Mouse (Mus musculus) midbrain, embryonic 10.5 days (tissue): Measurements from ENCODE around the gene Kifc5b. TPM values are rescaled to one million over a fixed set of nuclear protein-coding genes. Genes with fewer than 3 reads are reported as not detected.
"Not testable (repeated sequence)": the region's sequence is repeated elsewhere in the genome, so short reads cannot be mapped to it uniquely, and the experiment has no call there.

Experiments used
- DNase-seq: peaks from one replicate; pipeline ENCODE4 v3.0.0-alpha.2; 2017; ENCODE audit warnings: low spot score
- H3K27ac ChIP-seq: fragments of 300-500 bp; sonication (generic); replicated peaks from 2 replicates; pipeline ENCODE4 v1.5.1; 2016; ENCODE audit warnings: mild to moderate bottlenecking
- H3K27me3 ChIP-seq: fragments of 300-500 bp; sonication (generic); 2 replicates; pipeline ENCODE4 v1.6.1; 2016; ENCODE audit warnings: low read depth, mild to moderate bottlenecking; ENCODE audit not compliant: poor library complexity, severe bottlenecking
- H3K36me3 ChIP-seq: fragments of 300-500 bp; sonication (generic); 2 replicates; pipeline ENCODE4 v1.6.1; 2016; ENCODE audit warnings: mild to moderate bottlenecking, moderate library complexity
- H3K4me1 ChIP-seq: fragments of 300-500 bp; sonication (generic); 2 replicates; pipeline ENCODE4 v1.6.1; 2016
- H3K4me3 ChIP-seq: fragments of 300-500 bp; sonication (generic); 2 replicates; pipeline ENCODE4 v1.5.1; 2016; ENCODE audit warnings: mild to moderate bottlenecking, moderate library complexity
- H3K9me3 ChIP-seq: fragments of 300-500 bp; sonication (generic); replicated peaks from 2 replicates; pipeline ENCODE4 v1.6.1; 2016; ENCODE audit warnings: mild to moderate bottlenecking
- WGBS: fragments of 180-500 bp; shearing (Covaris S2); methylation state at CpG from one replicate; pipeline ENCODE4 v1.1.7; 2016; 5-methylcytosine and 5-hydroxymethylcytosine counted together
- microRNA-seq: library from miRNA; unstranded; fragments of <30 nt; microRNA quantifications from one replicate; pipeline ENCODE4, GENCODE M21; 2017
- polyA plus RNA-seq: library from polyadenylated mRNA; unstranded; fragments of >200 nt; fragmentation: Nextera tagmentation; extraction: Ambion mirVana; gene quantifications from 2 replicates; pipeline ENCODE4 v1.2.1, GENCODE M21; 2016

Gene Kifc5b
- polyA plus RNA-seq, 1 experiment from 2014 or later = 12.1 TPM

DNA sequence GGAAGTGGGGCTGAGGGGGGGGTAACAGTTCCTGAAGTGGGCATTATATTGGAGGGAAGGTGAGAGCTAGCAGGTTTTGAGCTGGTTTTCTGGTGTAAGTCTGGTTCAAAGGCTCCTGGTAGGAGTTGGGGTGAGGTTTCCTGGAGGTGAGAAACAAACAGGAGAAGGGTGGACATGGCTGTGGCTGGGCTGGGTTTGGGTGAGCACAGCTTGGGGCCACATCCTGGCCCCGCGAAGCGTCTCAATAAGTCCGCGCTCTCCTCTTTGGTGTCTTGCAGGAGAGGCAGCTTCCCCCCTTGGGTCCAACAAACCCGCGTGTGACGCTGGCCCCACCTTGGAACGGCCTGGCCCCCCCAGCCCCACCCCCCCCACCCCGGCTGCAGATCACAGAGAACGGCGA, 53.3 kb downstream of the Kifc5b start:
- H3K36me3 ChIP-seq = peaks cover 71% of the 10 kb centered on the region
- no peaks in the 10 kb centered on the region for H3K27me3 ChIP-seq
- 75% methylated on average over 12 of the region's 12 CpGs for WGBS
- no peaks in the 10 kb centered on the region for H3K9me3 ChIP-seq
- no peak overlapping the region for H3K27ac ChIP-seq
- H3K4me1 ChIP-seq = peaks cover 40% of the 10 kb centered on the region
- H3K4me3 ChIP-seq = no peak overlapping the region
- DNase-seq = no peak

- 71% methylated on average over 8 of the region's 8 CpGs for WGBS
- no peak for DNase-seq
- H3K4me3 ChIP-seq = peak overlapping the region; percentile 89
These were observed 54.5 kb downstream of the Kifc5b start for GRCm38 (mm10) chr17:26971247-26971905.

GRCm38 (mm10) chr17:26972107-26972506, 55.2 kb downstream of the Kifc5b start:
- H3K4me1 ChIP-seq = peaks cover 50% of the 10 kb centered on the region
- no peak for DNase-seq
- WGBS = 1% methylated on average over 3 of the region's 3 CpGs
- H3K4me3 ChIP-seq = peak overlapping the region; percentile 89
- peak overlapping the region; percentile 88 for H3K27ac ChIP-seq
- no peaks in the 10 kb centered on the region for H3K9me3 ChIP-seq
- H3K36me3 ChIP-seq = peaks cover 71% of the 10 kb centered on the region
- no peaks in the 10 kb centered on the region for H3K27me3 ChIP-seq

More at GRCm38 (mm10) chr17:26971247-26971905, 54.5 kb downstream of the Kifc5b start:
- Histone ChIP-seq H3K9me3 (no peaks in the 10 kb centered on the region), H3K27ac (0 out of 2 replicates have a peak overlapping the region, but pooled peaks have one; percentile 3), H3K27me3 (no peaks in the 10 kb centered on the region), H3K4me1 (peaks cover 50% of the 10 kb centered on the region), H3K36me3 (peaks cover 71% of the 10 kb centered on the region)

DNA sequence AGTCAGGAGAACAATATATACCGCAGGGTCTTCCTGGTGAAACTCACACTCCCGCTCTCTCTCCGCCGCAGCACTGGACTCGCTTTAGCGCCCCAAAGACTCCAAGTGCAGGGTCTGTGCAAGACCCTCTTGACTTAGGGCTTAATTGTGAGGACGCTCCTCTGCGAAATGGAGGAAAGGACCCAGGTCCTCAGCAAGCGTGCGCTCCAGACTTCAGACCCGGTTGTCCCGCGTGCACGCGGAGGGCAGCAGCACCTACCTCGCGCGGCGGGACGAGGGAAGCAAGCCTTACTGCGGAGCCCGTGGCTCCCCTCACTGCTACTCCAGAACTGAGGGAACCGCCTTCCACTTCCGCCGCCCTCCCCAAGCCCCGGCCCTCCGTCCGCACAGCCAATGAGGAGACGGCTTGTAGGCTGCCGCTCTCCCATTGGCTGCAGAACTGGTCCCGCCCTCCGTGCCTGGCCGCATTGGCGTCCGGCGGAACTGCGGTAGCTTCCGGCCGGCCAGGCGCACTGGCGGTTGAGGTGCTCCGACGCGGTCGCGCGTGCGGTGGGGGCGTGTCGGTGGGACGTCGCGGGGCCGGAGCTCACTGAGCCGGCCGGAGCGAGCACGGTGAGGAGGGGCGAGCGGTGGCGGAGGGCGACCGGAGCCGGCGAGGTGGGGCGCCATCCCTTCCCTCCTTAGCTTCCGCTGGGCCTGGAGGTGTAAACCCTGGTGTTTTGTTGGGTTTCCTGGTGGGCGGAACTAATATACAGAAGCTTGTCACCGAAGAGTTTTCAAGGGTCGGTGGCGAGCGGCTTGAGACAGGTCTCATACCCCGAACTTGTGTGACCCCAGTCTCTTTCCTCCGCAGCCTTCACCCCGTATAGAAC, 56.0 kb downstream of the Kifc5b start, which contains the start of gene Zbtb9:
Gene Zbtb9, plus strand, starts transcription at position 465 of the 872 bp plus-strand sequence.
- H3K9me3 ChIP-seq = no peaks in the 10 kb centered on the region
- peaks cover 50% of the 10 kb centered on the region for H3K4me1 ChIP-seq
- no peaks in the 10 kb centered on the region for H3K27me3 ChIP-seq
- H3K4me3 ChIP-seq = peak within 1 kb of the TSS; percentile 89
- H3K36me3 ChIP-seq = peaks cover 71% of the 10 kb centered on the region
- under 1% methylated on average over 75 of the region's 75 CpGs for WGBS
- peak; percentile 96 for DNase-seq
- peak within 1 kb of the TSS; percentile 88 for H3K27ac ChIP-seq

GRCm38 (mm10) chr17:26974547-26974946, 57.7 kb downstream of the Kifc5b start:
- H3K27me3 ChIP-seq = no peaks in the 10 kb centered on the region
- peak overlapping the region; percentile 89 for H3K4me3 ChIP-seq
- DNase-seq = no peak
- H3K36me3 ChIP-seq = peaks cover 73% of the 10 kb centered on the region
- H3K4me1 ChIP-seq = peaks cover 50% of the 10 kb centered on the region
- no peak overlapping the region for H3K27ac ChIP-seq
- no peaks in the 10 kb centered on the region for H3K9me3 ChIP-seq
- 93% methylated on average over 15 of the region's 15 CpGs for WGBS

DNA sequence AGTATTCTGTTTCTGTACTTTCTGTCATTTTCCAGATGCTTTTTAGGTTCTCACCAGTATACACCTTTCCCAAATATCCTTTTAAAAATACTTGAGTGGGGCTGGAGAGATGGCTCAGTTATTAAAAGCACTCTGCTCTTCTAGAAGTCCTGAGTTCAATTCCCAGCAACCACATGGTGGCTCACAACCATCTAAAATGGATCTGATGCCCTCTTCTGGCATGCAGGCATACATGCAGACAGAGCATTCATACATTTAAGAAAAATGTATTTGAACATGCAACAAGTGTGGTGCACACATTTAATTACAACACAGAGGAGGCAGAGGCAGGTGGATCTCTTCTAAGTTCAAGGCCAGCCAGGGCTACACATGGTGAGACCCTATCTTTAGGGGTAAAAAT, 58.5 kb downstream of the Kifc5b start:
- no peak overlapping the region for H3K27ac ChIP-seq
- no peaks in the 10 kb centered on the region for H3K9me3 ChIP-seq
- no peak overlapping the region for H3K4me3 ChIP-seq
- no peak for DNase-seq
- no peaks in the 10 kb centered on the region for H3K27me3 ChIP-seq
- peaks cover 74% of the 10 kb centered on the region for H3K36me3 ChIP-seq
- peaks cover 50% of the 10 kb centered on the region for H3K4me1 ChIP-seq

DNA sequence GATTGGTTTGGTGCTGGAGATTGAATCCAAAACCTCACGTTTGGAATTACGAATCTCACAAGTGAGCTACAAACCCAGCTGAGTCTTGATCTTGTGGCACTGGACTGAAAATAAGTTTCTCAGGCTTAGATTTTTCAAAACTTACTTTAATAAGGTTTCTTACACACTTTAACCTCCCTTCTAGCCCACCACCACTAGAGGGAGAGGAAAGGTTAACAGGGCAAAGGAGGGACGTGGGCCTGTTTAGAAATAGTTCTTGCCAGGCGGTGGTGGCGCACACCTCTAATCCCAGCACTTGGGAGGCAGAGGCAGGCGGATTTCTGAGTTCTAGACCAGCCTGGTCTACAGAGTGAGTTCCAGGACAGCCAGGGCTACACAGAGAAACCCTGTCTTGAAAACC, 60.5 kb downstream of the Kifc5b start:
- DNase-seq, H3K9me3 ChIP-seq: not testable (repeated sequence)

DNA sequence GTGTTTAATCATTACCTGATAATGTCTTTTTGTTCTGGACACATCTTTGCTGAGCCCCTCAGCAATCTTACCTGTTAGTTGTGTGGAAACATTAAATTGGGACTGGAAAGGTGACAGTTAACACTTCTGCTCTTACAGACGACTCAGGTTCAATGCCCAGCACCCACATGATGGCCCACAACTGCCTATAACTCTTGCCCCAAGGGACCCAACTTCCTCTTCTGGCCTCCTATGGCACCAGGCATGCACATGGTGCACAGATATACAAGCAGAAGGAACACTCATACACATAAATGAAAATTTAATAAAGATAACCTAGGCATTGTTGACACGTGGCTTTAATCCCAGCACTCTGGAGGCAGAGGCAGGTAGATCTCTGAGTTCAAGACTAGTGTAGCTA, 62.5 kb downstream of the Kifc5b start:
- Histone ChIP-seq H3K4me3 (no peak overlapping the region), H3K9me3 (no peaks in the 10 kb centered on the region), H3K36me3 (peaks cover 67% of the 10 kb centered on the region), H3K27me3 (no peaks in the 10 kb centered on the region), H3K4me1 (peaks cover 18% of the 10 kb centered on the region), H3K27ac (no peak overlapping the region)
- 89% methylated on average over 2 of the region's 2 CpGs for WGBS
- no peak for DNase-seq

More for the DNA sequence above, 60.5 kb downstream of the Kifc5b start:
- not testable (repeated sequence) for H3K27me3 ChIP-seq, H3K4me3 ChIP-seq, H3K27ac ChIP-seq
- Histone ChIP-seq H3K36me3 (peaks cover 70% of the 10 kb centered on the region), H3K4me1 (peaks cover 31% of the 10 kb centered on the region)
- 92% methylated on average over 6 of the region's 6 CpGs for WGBS

DNA sequence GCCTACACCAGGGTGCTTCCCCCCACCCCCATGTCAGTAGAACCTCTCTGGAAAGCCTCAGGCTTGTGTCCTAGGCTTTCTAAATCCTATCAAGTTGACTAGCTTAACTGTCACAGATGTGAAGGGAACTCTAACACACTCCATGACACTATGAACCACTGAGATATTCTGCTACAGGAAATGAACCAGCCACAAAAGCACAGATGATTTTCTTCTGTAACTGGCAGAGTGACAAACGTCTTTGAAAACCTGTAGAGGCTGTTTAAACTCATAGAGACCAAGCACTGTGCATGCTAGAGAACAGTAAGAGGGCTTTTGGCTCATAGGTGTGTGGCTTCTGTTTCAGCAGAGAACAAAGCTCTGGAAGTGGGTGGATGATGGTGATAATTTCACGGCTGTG, 64.2 kb downstream of the Kifc5b start:
- 85% methylated on average over 2 of the region's 2 CpGs for WGBS
- no peak for DNase-seq
- H3K9me3 ChIP-seq = no peaks in the 10 kb centered on the region
- H3K4me1 ChIP-seq = peaks cover 3% of the 10 kb centered on the region
- peaks cover 51% of the 10 kb centered on the region for H3K36me3 ChIP-seq
- H3K27ac ChIP-seq = no peak overlapping the region
- H3K4me3 ChIP-seq = no peak overlapping the region
- H3K27me3 ChIP-seq = no peaks in the 10 kb centered on the region

Small RNA genes within 50 kb of the gene (microRNA-seq; reads per million reads assigned to microRNA genes)
- gene Gm27775 (not detected), gene Mir3083 (not detected), gene Mir6968 (not detected)

Other genes starting within 250 kb of the Kifc5b start
- 3.5 and 3.8 TPM in 2 replicates for gene Crebrf, start 201.4 kb upstream of the Kifc5b start, polyA plus RNA-seq
- gene Bnip1, start 136.0 kb upstream of the Kifc5b start, polyA plus RNA-seq = 46.4 and 48.9 TPM in 2 replicates
- gene Nkx2-5, start 72.1 kb upstream of the Kifc5b start, polyA plus RNA-seq = not detected in 2 replicates
- gene Phf1, start 16.0 kb downstream of the Kifc5b start, polyA plus RNA-seq = 3.1 and 4.7 TPM in 2 replicates
- 175 and 179 TPM in 2 replicates for gene Cuta, start 22.5 kb downstream of the Kifc5b start, polyA plus RNA-seq
- gene Syngap1, start 24.2 kb downstream of the Kifc5b start, polyA plus RNA-seq = 1.5 TPM in 2 replicates
- gene Zbtb9, start 56.1 kb downstream of the Kifc5b start, polyA plus RNA-seq = 18.6 and 18.8 TPM in 2 replicates
- gene Bak1, start 111.9 kb downstream of the Kifc5b start, polyA plus RNA-seq = 2.8 and 3.4 TPM in 2 replicates
- gene Itpr3, start 140.2 kb downstream of the Kifc5b start, polyA plus RNA-seq = 1.0 and 1.3 TPM in 2 replicates
- 404 and 411 TPM in 2 replicates for gene Uqcc2, start 216.8 kb downstream of the Kifc5b start, polyA plus RNA-seq